Mouse (Mus musculus) Patski (cell line): Measurements from ENCODE around the gene Ubap2. TPM values are rescaled to one million over a fixed set of nuclear protein-coding genes. Genes with fewer than 3 reads are reported as not detected.

Experiments used
- ATAC-seq: fragments of 100-300 bp; one replicate; pipeline ENCODE4 v1.8.0; 2021
- CTCF ChIA-PET: fragments of 350-600 bp; sonication (Branson Sonifier 250); formaldehyde crosslinking; loops from one replicate; lab custom pipeline; 2022; ENCODE audit warnings: inconsistent platforms; lab: Charles Lee
- POLR2A ChIA-PET: fragments of 350-600 bp; sonication (Branson Sonifier 250); formaldehyde crosslinking; loops from one replicate; lab custom pipeline; 2022; ENCODE audit warnings: antibody characterized with exemption, inconsistent platforms; lab: Charles Lee
- DNase-seq: peaks from one replicate; pipeline ENCODE4 v3.0.0-alpha.2; 2011; ENCODE audit warnings: low read depth, low spot score
- H3K27me3 ChIP-seq: fragments of 371-371 bp; one replicate; pipeline ENCODE4 v1.5.1; 2021
- CTCF ChIP-seq: fragments of 100-300 bp; IDR thresholded peaks from one replicate; pipeline ENCODE4 v1.5.1; 2021
- in situ Hi-C: fragments of 300-500 bp; cut with MboI; formaldehyde crosslinking; loops from 3 replicates; pipeline ENCODE4 v1.11.1; 2018; ENCODE audit warnings: low pct_unique_long_range_greater_than_20kb, mixed read lengths
- polyA plus RNA-seq: library from polyadenylated mRNA; unstranded; gene quantifications from one replicate; pipeline ENCODE4 v1.2.3, GENCODE M21; 2021

The Ubap2 gene
- polyA plus RNA-seq, 1 experiment from 2014 or later, result 54.1 TPM

DNA sequence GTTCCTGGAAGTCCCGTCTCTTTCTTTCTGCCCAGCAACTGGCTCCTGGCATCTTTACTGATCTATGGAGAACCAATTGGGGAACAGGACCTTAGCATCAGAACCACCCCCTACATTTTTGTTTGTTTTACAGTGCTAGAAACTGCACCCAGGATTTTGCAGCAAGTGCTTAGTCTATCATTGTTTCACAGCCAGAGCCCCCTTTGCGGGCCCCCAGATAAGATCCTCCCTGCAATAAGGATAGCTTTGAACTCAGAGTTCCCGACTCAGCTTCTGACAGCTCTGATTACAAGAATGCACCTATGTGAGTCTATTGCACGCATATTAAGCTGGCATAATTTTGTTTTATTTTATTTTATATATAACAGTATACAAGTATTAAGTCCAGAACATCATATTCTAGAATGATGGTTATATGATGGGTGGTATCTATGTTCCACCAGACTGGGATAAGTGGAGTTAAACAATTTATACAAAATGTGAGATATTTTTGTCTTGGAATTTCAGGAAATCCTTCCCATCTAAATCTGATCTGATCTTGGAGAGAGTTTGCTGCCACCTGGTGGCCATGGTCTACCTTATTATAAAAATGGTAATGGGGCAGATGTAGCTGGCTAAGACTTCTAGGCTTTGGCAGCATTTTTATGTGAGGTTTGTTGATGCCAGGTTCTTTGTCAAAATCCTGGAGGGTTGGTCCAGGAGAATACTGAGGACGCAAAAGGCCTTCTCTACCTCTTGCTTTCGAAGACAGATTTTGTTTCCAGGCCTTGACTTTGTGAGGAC, 109.1 kb downstream of the Ubap2 start:
- peak; percentile 64 for TF ChIP-seq CTCF
- no peaks in the 10 kb centered on the region for H3K27me3 ChIP-seq
- POLR2A ChIA-PET, result interaction anchor here (1.2 kb wide), 1 partner anchor 42 kb away, joined by 3 read pairs; the partner anchor contains the start of gene Nol6
- CTCF ChIA-PET, result interaction anchor here (0.7 to 2.7 kb wide), 11 partner anchors 9 to 249 kb away, joined by 3 to 32 read pairs (median 3); no protein-coding TSS in a partner anchor
- in situ Hi-C loops, result loop anchor here (5.0 kb wide), 1 partner anchor 34 kb away; no protein-coding TSS in a partner anchor
- DNase-seq (peak; percentile 7), ATAC-seq (no peak)

DNA sequence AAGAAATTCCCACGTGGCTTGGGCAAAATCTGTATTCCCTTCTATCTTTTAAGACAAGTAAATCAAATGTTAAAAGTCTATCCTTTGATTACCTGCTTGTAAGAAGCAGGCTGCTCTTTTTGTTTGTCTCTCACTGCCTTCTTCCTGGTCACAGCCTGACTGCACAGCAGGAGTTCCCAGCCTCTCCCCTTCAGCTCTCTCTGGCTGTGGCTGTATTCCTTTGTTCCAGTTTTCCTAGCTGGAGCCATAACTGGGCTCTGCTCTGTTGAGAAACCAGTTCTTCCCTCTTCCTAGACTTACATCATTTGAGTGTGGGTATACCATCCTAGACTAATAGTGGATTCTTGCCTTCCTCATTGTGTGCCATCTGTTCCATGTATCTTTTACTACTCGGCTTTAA, 110.0 kb downstream of the Ubap2 start:
- no peaks in the 10 kb centered on the region for H3K27me3 ChIP-seq
- POLR2A ChIA-PET, result interaction anchor here (1.2 kb wide), 1 partner anchor 41 kb away, joined by 3 read pairs; the partner anchor contains the start of gene Nol6
- ATAC-seq, result no peak
- DNase-seq, result no peak
- TF ChIP-seq CTCF, result no peak
- in situ Hi-C loops, result loop anchor here (5.0 kb wide), 1 partner anchor 33 kb away; no protein-coding TSS in a partner anchor
- CTCF ChIA-PET, result interaction anchor here (0.9 to 2.7 kb wide), 8 partner anchors 8 to 250 kb away, joined by 3 to 32 read pairs (median 4); no protein-coding TSS in a partner anchor

DNA sequence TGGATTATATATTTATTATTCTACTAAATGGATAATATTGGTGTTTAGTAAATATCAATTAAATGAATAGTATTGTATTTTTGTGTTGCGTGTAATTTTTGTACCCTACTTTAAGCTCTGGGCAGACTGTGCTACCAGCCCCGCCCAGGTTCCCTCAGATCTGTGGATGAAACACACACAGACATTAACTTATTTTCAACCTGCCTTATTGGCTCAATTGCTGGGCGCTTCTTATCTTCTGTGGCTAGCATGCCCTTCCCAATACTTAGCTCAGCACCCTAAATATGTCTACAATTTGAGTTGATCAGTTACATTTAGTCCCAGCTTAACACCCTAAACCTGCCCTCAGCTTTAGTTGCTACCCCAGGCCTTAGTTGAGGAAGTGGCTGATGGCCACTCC, 113.7 kb downstream of the Ubap2 start:
- no peak for DNase-seq
- ChIA-PET POLR2A (no interaction called here), CTCF (interaction anchor here (0.8 to 1.0 kb wide), 2 partner anchors 43 to 65 kb away, joined by 3 read pairs; no protein-coding TSS in a partner anchor)
- no peak for TF ChIP-seq CTCF
- ATAC-seq, result no peak
- in situ Hi-C loops, result no loop called here
- no peaks in the 10 kb centered on the region for H3K27me3 ChIP-seq

DNA sequence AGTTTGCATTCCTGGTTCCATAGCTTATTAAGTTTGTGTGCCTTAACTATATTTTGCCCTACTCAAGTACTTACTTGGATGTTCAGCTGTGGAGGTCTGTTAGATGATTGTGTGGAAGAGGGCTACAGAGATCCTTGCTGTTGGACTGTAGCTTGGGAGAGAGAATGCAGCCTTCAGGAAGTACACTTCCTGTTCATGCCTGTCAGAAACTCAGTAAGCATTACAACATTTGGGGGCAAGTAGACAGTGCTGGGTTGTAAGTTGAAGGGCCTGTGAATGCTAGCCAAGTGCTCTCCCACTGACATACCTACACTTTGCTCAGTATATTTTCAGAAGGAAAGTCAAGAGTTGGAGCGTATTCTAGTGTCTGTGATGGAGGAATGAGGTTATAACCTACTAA, 116.7 kb downstream of the Ubap2 start:
- in situ Hi-C loops, result no loop called here
- no peak for ATAC-seq
- CTCF ChIA-PET, result interaction anchor here (1.9 kb wide), 1 partner anchor 29 kb away, joined by 9 read pairs; no protein-coding TSS in a partner anchor

DNA sequence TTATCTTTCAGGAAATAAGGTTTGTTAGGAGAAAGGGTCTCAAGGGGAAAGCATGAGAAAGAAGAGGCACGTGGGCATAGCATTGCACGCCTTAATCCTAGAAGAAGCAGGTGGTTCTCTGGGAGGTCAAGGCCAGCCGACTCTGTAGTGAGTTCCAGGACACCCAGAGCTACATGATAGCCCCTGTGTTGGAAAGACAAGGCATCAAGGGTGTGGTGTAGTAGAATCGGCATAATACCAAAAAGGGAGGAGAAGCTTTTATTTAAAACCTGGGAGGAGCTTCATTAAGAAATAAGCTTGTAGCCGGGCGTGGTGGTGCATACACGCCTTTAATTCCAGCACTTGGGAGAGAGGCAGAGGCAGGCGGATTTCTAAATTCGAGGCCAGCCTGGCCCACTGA, 118.0 kb downstream of the Ubap2 start:
- CTCF ChIA-PET, result interaction anchor here (0.9 to 1.9 kb wide), 2 partner anchors 9 to 27 kb away, joined by 3 to 9 read pairs; no protein-coding TSS in a partner anchor
- no peak for ATAC-seq
- in situ Hi-C loops, result no loop called here
- no peaks in the 10 kb centered on the region for H3K27me3 ChIP-seq
- DNase-seq, result no peak
- TF ChIP-seq CTCF, result no peak
- POLR2A ChIA-PET, result no interaction called here

More for the DNA sequence above, 116.7 kb downstream of the Ubap2 start:
- no peaks in the 10 kb centered on the region for H3K27me3 ChIP-seq
- DNase-seq, result no peak
- POLR2A ChIA-PET, result no interaction called here
- TF ChIP-seq CTCF, result no peak

DNA sequence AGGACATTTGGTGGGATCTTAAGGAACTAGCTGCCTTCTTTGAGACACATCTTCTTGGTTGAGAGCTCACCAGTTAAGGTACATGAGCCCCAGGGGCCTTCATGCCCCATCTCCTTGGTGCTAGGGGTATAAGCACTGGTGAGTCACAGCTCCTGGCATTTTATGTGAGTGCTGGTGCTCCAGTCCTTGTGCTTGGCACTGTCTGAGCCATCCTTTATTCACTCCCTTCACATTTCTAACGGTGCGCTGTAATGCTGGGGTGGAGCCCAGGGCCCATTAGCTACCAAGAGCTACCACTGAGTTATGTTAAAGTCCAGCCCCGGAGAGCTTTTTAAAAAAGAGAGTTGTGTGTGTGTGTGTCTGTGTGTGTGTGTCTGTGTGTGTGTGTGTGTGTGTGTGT, 121.8 kb downstream of the Ubap2 start:
- no peak for ATAC-seq
- no peaks in the 10 kb centered on the region for H3K27me3 ChIP-seq
- no peak for TF ChIP-seq CTCF
- in situ Hi-C loops, result no loop called here
- CTCF ChIA-PET, result no interaction called here
- peak; percentile 10 for DNase-seq
- POLR2A ChIA-PET, result interaction anchor here (0.6 kb wide), 1 partner anchor 30 kb away, joined by 3 read pairs; no protein-coding TSS in a partner anchor

DNA sequence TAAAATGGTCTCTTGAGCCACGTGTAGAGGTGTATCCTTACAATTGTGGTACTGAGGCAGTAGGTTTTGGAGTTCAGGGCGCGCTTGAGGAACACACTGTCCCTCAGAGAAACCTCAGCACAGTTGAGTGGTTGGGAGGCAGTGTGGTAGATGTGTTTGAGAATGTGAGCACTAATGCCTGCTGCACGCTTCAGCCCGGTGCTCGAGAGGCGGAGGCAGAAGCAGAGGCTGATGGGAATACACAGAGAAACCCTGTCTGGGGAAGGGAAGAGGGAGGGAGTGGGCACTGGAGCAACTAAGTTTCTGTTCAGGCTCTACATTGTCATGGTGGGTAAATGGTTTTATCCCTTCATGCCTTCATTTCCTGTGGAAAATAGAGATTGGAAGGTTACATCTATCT, 123.8 kb downstream of the Ubap2 start:
- no peak for TF ChIP-seq CTCF
- DNase-seq (no peak), ATAC-seq (no peak)
- ChIA-PET CTCF (no interaction called here), POLR2A (no interaction called here)
- in situ Hi-C loops, result no loop called here
- H3K27me3 ChIP-seq, result no peaks in the 10 kb centered on the region

DNA sequence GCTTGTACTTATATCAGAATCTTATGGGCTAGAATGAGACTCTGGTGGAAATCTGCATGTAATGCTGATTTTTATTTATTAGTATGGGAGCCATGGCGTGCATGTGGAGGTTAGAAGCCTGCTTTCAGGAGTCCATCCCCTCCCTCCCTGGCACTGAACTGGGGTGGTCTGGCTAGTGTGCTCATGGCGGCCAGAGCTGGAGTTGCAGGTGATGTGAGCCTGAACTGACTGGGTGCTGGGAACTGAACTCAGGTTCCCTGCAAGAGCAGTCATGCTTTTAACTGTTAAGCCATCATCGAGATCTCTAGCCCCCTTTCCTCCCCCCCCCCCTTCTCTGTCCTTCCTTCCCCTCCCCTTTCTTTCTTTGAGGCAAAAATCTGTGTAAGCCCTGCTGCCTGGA, 125.1 kb downstream of the Ubap2 start:
- ATAC-seq, result no peak
- CTCF ChIA-PET, result no interaction called here
- in situ Hi-C loops, result loop anchor here (25.0 kb wide), 1 partner anchor 562 kb away; the partner anchor contains the start of genes Dctn3 and Rpp25l
- no peak for DNase-seq
- POLR2A ChIA-PET, result no interaction called here
- H3K27me3 ChIP-seq, result no peaks in the 10 kb centered on the region
- no peak for TF ChIP-seq CTCF

Other genes with a start within 250 kb of the Ubap2 start
- gene Aqp7, start 227.0 kb downstream of the Ubap2 start, polyA plus RNA-seq, result 0.21 TPM
- gene Aqp3, start 177.0 kb downstream of the Ubap2 start, polyA plus RNA-seq, result 2.3 TPM
- 18.8 TPM for gene Nol6, start 150.7 kb downstream of the Ubap2 start, polyA plus RNA-seq
- gene Ube2r2, start 139.4 kb downstream of the Ubap2 start, polyA plus RNA-seq, result 115 TPM
- 25.9 TPM for gene Dcaf12, start 39.7 kb upstream of the Ubap2 start, polyA plus RNA-seq
- gene Ubap1, start 73.9 kb upstream of the Ubap2 start, polyA plus RNA-seq, result 42.6 TPM
- 3.5 TPM for gene Kif24, start 189.7 kb upstream of the Ubap2 start, polyA plus RNA-seq
- 31.0 TPM for gene Nudt2, start 190.0 kb upstream of the Ubap2 start, polyA plus RNA-seq
- 6.2 TPM for gene AI464131, start 227.9 kb upstream of the Ubap2 start, polyA plus RNA-seq
- gene 1110017D15Rik, start 242.2 kb upstream of the Ubap2 start, polyA plus RNA-seq, result 0.21 TPM